Mouse (Mus musculus) heart, adult 18-20 months (tissue): ENCODE measurements at regions not wholly inside any gene's neighbourhood (a gene's known extent, or its start where the extent isn't known, plus 50 kb on each side); places are given as distances from the start of the nearest gene placed in this dataset.

Experiments used
- DNase-seq, 2 experiments: peaks; one replicate each; pipeline ENCODE4 v3.0.0; 2021 to 2022; ENCODE audit warnings: mixed read lengths in 1 of 2

- DNase-seq = peak; percentile 8 to 21
Observed at GRCm38 (mm10) chr12:33714392-33714791, 213.8 kb upstream of the Ferd3l start.

GRCm38 (mm10) chr12:33715997-33716396 lies 212.2 kb upstream of the Ferd3l start:
- DNase-seq = no peak

GRCm38 (mm10) chr12:33717053-33717452 lies 211.2 kb upstream of the Ferd3l start:
- DNase-seq = no peak

GRCm38 (mm10) chr12:33717601-33718260 lies 210.5 kb upstream of the Ferd3l start:
- DNase-seq = peak; percentile 12 to 28

- DNase-seq = peak; percentile 28 to 32
Observed at GRCm38 (mm10) chr12:33719063-33719462, 209.2 kb upstream of the Ferd3l start.

- no peak for DNase-seq
Observed at GRCm38 (mm10) chr12:33731937-33732336, 196.3 kb upstream of the Ferd3l start.

GRCm38 (mm10) chr12:33775563-33776468 lies 152.4 kb upstream of the Ferd3l start:
- no peak for DNase-seq

GRCm38 (mm10) chr12:33778477-33778876 lies 149.7 kb upstream of the Ferd3l start:
- DNase-seq = no peak

- DNase-seq = no peak
Observed at GRCm38 (mm10) chr12:33779898-33780297, 148.3 kb upstream of the Ferd3l start.

- DNase-seq = no peak
Observed at GRCm38 (mm10) chr12:33804206-33804791, 123.9 kb upstream of the Ferd3l start.

- DNase-seq = no peak
Observed at GRCm38 (mm10) chr12:33825571-33825970, 102.7 kb upstream of the Ferd3l start.

- no peak for DNase-seq
Observed at GRCm38 (mm10) chr12:33849088-33849487, 79.1 kb upstream of the Ferd3l start.

GRCm38 (mm10) chr12:33851736-33852135 lies 76.5 kb upstream of the Ferd3l start:
- no peak for DNase-seq
